Mouse (Mus musculus) spleen, postnatal 4 days (tissue): ENCODE results near the gene Crhr2.

ENCODE experiments used
- DNase-seq, 2 experiments: peaks; one replicate each; pipeline ENCODE4 v3.0.0; 2022; ENCODE audit warnings: low spot score in 2 of 2

Gene Crhr2

GRCm38 (mm10) chr6:55123056-55123455, 9.8 kb downstream of the Crhr2 start:
- no peak for DNase-seq

GRCm38 (mm10) chr6:55117325-55118109, 15.3 kb downstream of the Crhr2 start:
- no peak for DNase-seq

- no peak for DNase-seq
These were observed 24.5 kb downstream of the Crhr2 start for GRCm38 (mm10) chr6:55108358-55108757.

- DNase-seq: no peak
These were observed 34.2 kb downstream of the Crhr2 start for GRCm38 (mm10) chr6:55098603-55099002.

- no peak for DNase-seq
These were observed 34.8 kb downstream of the Crhr2 start for GRCm38 (mm10) chr6:55098030-55098429.

- DNase-seq: no peak
These were observed 39.2 kb downstream of the Crhr2 start for GRCm38 (mm10) chr6:55093431-55094146.

GRCm38 (mm10) chr6:55091396-55091795, 41.4 kb downstream of the Crhr2 start:
- DNase-seq: no peak

GRCm38 (mm10) chr6:55090639-55091038, 42.2 kb downstream of the Crhr2 start:
- no peak for DNase-seq

GRCm38 (mm10) chr6:55087355-55087754, 45.5 kb downstream of the Crhr2 start:
- DNase-seq: no peak

- DNase-seq: no peak
These were observed 50.4 kb downstream of the Crhr2 start for GRCm38 (mm10) chr6:55082261-55083051.

- DNase-seq: no peak
These were observed 51.4 kb downstream of the Crhr2 start for GRCm38 (mm10) chr6:55081379-55081778.

GRCm38 (mm10) chr6:55076561-55077255, 56.1 kb downstream of the Crhr2 start:
- DNase-seq: no peak

- no peak for DNase-seq
These were observed 66.9 kb downstream of the Crhr2 start for GRCm38 (mm10) chr6:55065903-55066302.

GRCm38 (mm10) chr6:55064477-55064827, 68.4 kb downstream of the Crhr2 start:
- DNase-seq: no peak

- DNase-seq: no peak
These were observed 68.9 kb downstream of the Crhr2 start for GRCm38 (mm10) chr6:55063793-55064476.

GRCm38 (mm10) chr6:55062200-55062599, 70.6 kb downstream of the Crhr2 start:
- no peak for DNase-seq

- DNase-seq: no peak
These were observed 71.5 kb downstream of the Crhr2 start for GRCm38 (mm10) chr6:55061328-55061727.

- DNase-seq: no peak
These were observed 72.5 kb downstream of the Crhr2 start for GRCm38 (mm10) chr6:55060241-55060825.

GRCm38 (mm10) chr6:55057427-55057826, 75.4 kb downstream of the Crhr2 start:
- no peak for DNase-seq

- no peak for DNase-seq
These were observed 78.3 kb downstream of the Crhr2 start for GRCm38 (mm10) chr6:55054491-55054890.

GRCm38 (mm10) chr6:55049186-55049585, 83.6 kb downstream of the Crhr2 start:
- DNase-seq: no peak
